Mouse (Mus musculus) heart, postnatal 0 days (tissue): ENCODE results near the gene Lrrc8a.

ENCODE experiments used
- CTCF ChIP-seq: IDR thresholded peaks from 2 replicates; pipeline ENCODE4 v1.5.1; 2016; ENCODE audit warnings: antibody characterized with exemption, control low read depth, low read depth
- EP300 ChIP-seq: IDR thresholded peaks from 2 replicates; pipeline ENCODE4 v1.6.1; 2016; ENCODE audit warnings: antibody characterized with exemption, low read depth

DNA sequence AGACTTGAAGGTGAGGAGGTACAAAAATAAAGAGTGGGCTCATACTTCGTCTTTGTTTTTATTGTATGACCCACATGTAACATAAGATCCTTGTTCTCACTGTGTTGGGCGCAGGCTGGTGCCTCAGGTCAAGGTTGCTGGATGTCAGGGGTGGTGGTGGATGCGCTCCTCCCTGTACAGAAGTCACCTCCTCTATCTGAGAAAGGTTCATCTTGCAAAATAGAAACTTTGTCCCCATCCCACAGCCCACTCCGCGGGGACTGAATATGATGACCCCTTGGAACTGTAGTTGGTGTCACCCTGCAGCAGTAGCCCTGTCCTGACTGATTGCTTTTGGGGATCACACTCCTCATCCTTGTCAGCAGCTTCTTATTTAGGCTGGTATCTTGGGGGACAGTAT is 9.5 kb downstream of the Lrrc8a start:
- TF ChIP-seq CTCF (no peak), EP300 (no peak)
